Mouse (Mus musculus): Measurements from ENCODE around the gene Car5a. TPM values are rescaled to one million over a fixed set of nuclear protein-coding genes. Genes with fewer than 3 reads are reported as not detected.

The Car5a gene
- polyA plus RNA-seq, 1 experiment from 2014 or later = 0.30 TPM

- Histone ChIP-seq H3K36me3 (peaks cover 41% of the 10 kb centered on the region), H3K27ac (replicated peaks) (no peak overlapping the region), H3K4me3 (peak overlapping the region; percentile 98), H3K4me1 (peaks cover 47% of the 10 kb centered on the region), H3K9me3 (replicated peaks) (no peaks in the 10 kb centered on the region), H3K27me3 (ENCODE audit: low read depth, poor library complexity, severe bottlenecking) (no peaks in the 10 kb centered on the region)
- DNase-seq (ENCODE audit: low spot score) = no peak
Measured at GRCm38 (mm10) chr8:121952122-121952521, 7.4 kb upstream of the Car5a start.

GRCm38 (mm10) chr8:121951656-121952009, 6.9 kb upstream of the Car5a start:
- Histone ChIP-seq H3K4me1 (peaks cover 52% of the 10 kb centered on the region), H3K9me3 (replicated peaks) (no peaks in the 10 kb centered on the region), H3K27ac (replicated peaks) (peak overlapping the region; percentile 97), H3K27me3 (ENCODE audit: low read depth, poor library complexity, severe bottlenecking) (0 out of 2 replicates have a peak, but pooled peaks cover 4% of the 10 kb centered on the region), H3K4me3 (peak overlapping the region; percentile 98), H3K36me3 (peaks cover 41% of the 10 kb centered on the region)
- WGBS = 41% methylated on average over 7 of the region's 7 CpGs
- DNase-seq (ENCODE audit: low spot score) = no peak

DNA sequence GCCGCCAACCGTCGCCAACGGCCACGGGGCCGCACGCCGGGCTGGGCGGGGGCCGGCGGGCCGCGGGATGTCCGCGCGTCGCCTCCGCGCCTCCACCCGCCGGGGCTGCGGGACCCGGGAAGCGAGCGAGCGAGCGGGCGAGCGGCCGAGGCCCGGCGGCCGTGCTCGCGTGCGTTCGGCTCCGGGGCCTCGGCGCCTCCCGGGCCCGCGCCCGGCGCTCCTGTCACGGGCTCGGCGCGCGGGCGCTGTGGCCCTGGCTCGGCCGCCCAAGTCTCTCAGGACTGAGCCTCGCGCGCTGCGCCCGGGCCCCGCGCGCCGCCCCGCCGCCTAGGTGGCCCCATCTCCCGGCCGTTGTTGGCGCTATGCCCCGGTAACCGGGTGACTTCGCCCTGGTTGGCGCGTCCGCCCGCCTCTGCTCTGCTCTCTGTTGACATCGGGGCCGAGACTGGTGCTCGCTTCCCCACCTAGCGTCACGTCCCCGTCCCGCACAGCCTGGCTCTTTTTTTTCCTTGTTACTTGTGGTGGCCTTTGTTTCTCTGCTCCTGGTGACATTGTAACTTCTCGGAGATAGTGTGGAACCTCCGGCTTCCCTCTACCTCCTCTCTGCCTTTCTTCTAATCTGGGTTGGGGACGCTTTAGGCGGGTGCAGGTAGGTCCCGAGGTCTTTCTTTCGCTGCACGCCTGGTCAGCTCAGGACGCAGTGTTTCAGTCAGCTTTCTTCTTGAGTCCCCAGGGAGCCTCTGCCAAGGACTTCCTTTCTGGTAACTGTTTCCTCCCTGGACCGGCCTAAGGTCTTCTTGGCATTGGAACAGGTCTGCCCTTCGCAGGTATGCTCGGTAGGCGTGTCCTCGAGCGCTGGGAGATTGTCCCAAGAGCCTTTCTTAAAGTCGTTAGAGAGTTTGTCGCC, 6.3 kb upstream of the Car5a start:
- Histone ChIP-seq H3K4me3 (peak overlapping the region; percentile 98), H3K36me3 (peaks cover 35% of the 10 kb centered on the region), H3K9me3 (replicated peaks) (no peaks in the 10 kb centered on the region), H3K27me3 (ENCODE audit: low read depth, poor library complexity, severe bottlenecking) (0 out of 2 replicates have a peak, but pooled peaks cover 5% of the 10 kb centered on the region), H3K4me1 (peaks cover 54% of the 10 kb centered on the region), H3K27ac (replicated peaks) (peak overlapping the region; percentile 97)
- WGBS = 1% methylated on average over 97 of the region's 97 CpGs
- DNase-seq (ENCODE audit: low spot score) = peak; percentile 61

DNA sequence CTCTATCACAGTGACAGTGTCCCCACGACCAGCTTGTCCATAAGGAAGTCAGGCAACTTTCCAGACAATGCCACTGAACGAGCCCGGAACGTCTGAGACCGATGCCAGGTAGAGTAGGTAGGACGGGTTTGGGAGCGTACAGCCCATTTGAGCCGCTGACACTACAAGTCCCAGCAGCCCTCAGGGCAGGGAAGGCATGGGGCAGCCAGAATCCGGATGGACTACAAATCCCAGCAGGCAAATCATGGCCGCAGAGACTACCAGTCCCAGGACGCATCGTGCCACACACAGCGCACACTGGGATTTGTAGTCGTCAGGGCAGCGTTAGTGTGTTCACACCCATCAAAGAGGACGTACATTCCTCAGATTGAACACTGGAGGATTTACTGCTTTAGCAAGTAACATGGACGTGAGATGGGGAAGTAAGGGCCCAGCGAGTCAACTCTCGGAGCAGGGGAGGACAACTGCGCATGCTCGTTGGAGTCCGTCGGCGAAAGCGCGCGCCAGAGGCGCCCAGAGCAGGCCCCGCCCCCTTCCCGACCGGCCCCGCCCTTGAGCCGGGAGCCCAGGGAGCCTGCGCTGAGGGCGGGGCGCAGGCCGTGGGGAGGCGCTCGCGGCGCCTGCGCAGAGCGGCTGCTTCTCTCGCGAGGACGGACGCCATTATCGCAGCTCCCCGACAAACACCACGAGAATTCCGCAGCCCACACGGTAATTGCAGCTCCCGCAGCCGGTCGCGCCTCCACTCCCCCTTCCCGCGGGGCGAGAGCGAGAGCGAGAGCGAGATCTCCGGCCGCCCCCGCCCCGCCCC, 5.4 kb upstream of the Car5a start:
- peak overlapping the region; percentile 98 for H3K4me3 ChIP-seq
- no peaks in the 10 kb centered on the region for H3K9me3 ChIP-seq (replicated peaks)
- H3K36me3 ChIP-seq = peaks cover 26% of the 10 kb centered on the region
- H3K4me1 ChIP-seq = peaks cover 54% of the 10 kb centered on the region
- H3K27me3 ChIP-seq (ENCODE audit: low read depth, poor library complexity, severe bottlenecking) = 0 out of 2 replicates have a peak, but pooled peaks cover 5% of the 10 kb centered on the region
- DNase-seq (ENCODE audit: low spot score) = peak; percentile 97
- under 1% methylated on average over 66 of the region's 66 CpGs for WGBS
- H3K27ac ChIP-seq (replicated peaks) = peak overlapping the region; percentile 97

DNA sequence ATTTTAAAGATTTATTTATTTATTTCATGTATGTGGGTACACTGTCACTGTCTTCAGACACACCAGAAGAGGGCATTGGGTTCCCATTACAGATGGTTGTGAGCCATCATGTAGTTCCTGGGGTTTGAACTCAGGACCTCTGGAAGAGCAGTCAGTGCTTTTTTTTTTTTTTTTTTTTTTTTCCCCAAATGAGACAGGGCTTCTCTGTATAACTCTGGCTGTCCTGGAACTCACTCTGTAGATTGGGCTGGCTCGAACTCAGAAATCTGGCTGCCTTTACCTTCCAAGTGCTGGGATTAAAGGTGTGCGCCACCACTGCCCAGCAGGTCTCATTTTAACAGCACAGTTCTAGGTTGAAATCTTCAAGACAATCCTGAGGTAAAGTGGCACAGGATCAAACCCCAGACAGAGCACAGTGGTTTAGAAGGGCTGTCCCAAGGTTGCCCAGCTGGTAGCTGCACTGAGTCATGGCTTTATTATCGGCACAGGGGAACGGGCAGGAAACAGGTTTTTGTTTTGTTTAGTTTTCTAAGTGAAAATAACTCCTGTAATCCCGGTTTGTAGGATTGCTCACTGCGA, 4.6 kb upstream of the Car5a start, which contains the start of gene Banp:
Gene Banp (plus strand): TSS at position 529 of the 579 bp plus-strand sequence.
- H3K4me3 ChIP-seq = peak within 1 kb of the TSS; percentile 98
- H3K9me3 ChIP-seq (replicated peaks) = no peaks in the 10 kb centered on the region
- H3K4me1 ChIP-seq = peaks cover 51% of the 10 kb centered on the region
- peaks cover 18% of the 10 kb centered on the region for H3K36me3 ChIP-seq
- H3K27ac ChIP-seq (replicated peaks) = peak within 1 kb of the TSS; percentile 97
- 0 out of 2 replicates have a peak, but pooled peaks cover 5% of the 10 kb centered on the region for H3K27me3 ChIP-seq (ENCODE audit: low read depth, poor library complexity, severe bottlenecking)
- no peak for DNase-seq (ENCODE audit: low spot score)
- WGBS = 66% methylated on average over 6 of the region's 6 CpGs

DNA sequence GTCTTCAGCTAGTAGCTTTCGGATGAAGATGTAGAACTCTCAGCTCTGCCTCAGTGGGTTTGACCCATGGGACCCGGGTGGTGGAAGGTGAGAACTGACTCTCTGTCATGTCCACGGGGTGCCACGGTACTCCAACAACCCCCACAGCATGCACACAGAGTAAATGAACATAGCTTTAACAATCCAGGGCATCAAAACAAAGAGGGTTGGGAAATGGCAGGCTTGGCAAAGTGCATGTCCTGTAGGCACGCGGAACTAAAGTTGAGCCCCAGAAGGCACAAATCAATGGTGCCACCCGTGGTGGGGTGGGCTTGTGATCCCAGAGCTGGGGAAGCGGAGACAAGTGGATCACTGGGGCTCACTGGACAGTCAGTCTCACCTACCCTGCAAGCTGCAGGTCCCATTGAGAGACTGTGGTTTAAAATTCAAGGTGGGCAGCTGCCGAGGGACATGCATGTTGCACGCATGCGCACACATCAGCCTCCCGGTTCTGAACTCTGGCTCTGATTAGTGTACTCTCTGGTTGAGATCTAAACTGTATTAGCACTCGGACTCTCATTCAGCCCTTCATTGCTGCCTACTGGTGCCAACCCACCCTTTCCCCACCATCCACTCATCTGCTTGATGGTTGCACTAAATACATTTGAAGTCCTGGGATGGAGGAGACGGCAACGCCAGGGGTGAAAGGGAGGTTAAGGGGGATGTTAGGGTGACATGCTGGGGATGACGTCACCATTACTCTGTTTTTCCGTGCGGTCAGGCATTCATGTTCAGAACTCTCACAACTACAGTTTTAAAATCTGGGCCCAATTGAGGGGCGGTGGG, 3.8 kb upstream of the Car5a start:
- no peak for DNase-seq (ENCODE audit: low spot score)
- peak overlapping the region; percentile 51 for H3K4me3 ChIP-seq
- 58% methylated on average over 19 of the region's 19 CpGs for WGBS

GRCm38 (mm10) chr8:121947753-121948141, 3.0 kb upstream of the Car5a start:
- H3K27ac ChIP-seq (replicated peaks) = peak overlapping the region; percentile 90
- H3K4me3 ChIP-seq = peak overlapping the region; percentile 51
- DNase-seq (ENCODE audit: low spot score) = peak; percentile 93
- 0% methylated on average over 18 of the region's 18 CpGs for WGBS
- H3K4me1 ChIP-seq = peaks cover 49% of the 10 kb centered on the region
- H3K9me3 ChIP-seq (replicated peaks) = no peaks in the 10 kb centered on the region
- peaks cover 2% of the 10 kb centered on the region; the same call in 1 of the 2 replicates for H3K36me3 ChIP-seq
- 0 out of 2 replicates have a peak, but pooled peaks cover 5% of the 10 kb centered on the region for H3K27me3 ChIP-seq (ENCODE audit: low read depth, poor library complexity, severe bottlenecking)

More for the DNA sequence above, 3.8 kb upstream of the Car5a start:
- peak overlapping the region; percentile 90 for H3K27ac ChIP-seq (replicated peaks)
- peaks cover 10% of the 10 kb centered on the region for H3K36me3 ChIP-seq
- H3K4me1 ChIP-seq = peaks cover 51% of the 10 kb centered on the region
- 0 out of 2 replicates have a peak, but pooled peaks cover 5% of the 10 kb centered on the region for H3K27me3 ChIP-seq (ENCODE audit: low read depth, poor library complexity, severe bottlenecking)
- H3K9me3 ChIP-seq (replicated peaks) = no peaks in the 10 kb centered on the region

DNA sequence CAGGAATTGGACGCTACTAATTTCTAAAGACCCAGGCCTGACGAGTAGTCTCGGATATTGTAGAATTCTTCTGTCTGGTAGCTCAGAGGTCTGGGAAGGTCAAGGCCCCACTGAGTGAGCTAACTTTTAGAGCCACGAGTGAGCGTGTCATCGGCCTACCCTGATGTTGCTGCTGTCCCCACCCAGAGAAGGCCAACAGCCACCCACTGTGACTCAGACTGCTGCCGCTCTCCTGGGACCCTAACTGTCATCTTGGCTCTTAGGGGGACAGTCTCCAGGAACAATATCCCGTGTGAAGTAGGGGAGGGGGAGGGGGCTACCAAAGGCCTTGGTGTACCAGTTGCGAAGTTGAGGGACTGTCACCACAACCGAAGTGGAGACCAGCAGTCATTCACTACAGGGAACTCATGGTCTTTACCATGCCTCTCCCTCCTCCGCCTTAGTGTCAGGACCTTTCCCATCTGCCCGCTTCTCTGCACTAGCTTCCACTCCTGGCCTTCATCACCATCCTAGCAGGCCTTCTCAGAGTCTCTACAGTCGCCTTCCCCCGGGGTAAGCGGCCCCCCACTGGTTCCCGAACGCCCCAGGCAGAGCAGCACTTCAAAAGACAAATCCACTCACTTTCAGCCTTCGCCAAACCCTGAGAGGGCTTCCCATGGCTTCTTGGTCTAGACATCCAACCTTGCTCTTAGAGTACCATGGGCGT, 2.5 kb upstream of the Car5a start:
- 30% methylated on average over 19 of the region's 19 CpGs for WGBS

GRCm38 (mm10) chr8:121946351-121946750, 1.6 kb upstream of the Car5a start:
- H3K27ac ChIP-seq (replicated peaks) = no peak overlapping the region
- 0 out of 2 replicates have a peak, but pooled peaks cover 5% of the 10 kb centered on the region for H3K27me3 ChIP-seq (ENCODE audit: low read depth, poor library complexity, severe bottlenecking)
- no peaks in the 10 kb centered on the region for H3K9me3 ChIP-seq (replicated peaks)
- no peaks in the 10 kb centered on the region for H3K36me3 ChIP-seq
- DNase-seq (ENCODE audit: low spot score) = no peak
- 81% methylated on average over 7 of the region's 7 CpGs for WGBS
- H3K4me1 ChIP-seq = peaks cover 35% of the 10 kb centered on the region
- peak overlapping the region; percentile 51; the same call in 1 of the 2 replicates for H3K4me3 ChIP-seq

More for the DNA sequence above, 2.5 kb upstream of the Car5a start:
- H3K9me3 ChIP-seq (replicated peaks) = no peaks in the 10 kb centered on the region
- peaks cover 43% of the 10 kb centered on the region for H3K4me1 ChIP-seq
- DNase-seq (ENCODE audit: low spot score) = no peak
- 0 out of 2 replicates have a peak, but pooled peaks cover 5% of the 10 kb centered on the region for H3K27me3 ChIP-seq (ENCODE audit: low read depth, poor library complexity, severe bottlenecking)
- H3K4me3 ChIP-seq = peak overlapping the region; percentile 51
- no peaks in the 10 kb centered on the region for H3K36me3 ChIP-seq
- peak overlapping the region; percentile 90 for H3K27ac ChIP-seq (replicated peaks)

- no peak for DNase-seq (ENCODE audit: low spot score)
- WGBS = 84% methylated on average over 8 of the region's 8 CpGs
- Histone ChIP-seq H3K4me1 (peaks cover 22% of the 10 kb centered on the region), H3K27ac (replicated peaks) (no peak overlapping the region), H3K4me3 (no peak overlapping the region), H3K36me3 (no peaks in the 10 kb centered on the region), H3K27me3 (ENCODE audit: low read depth, poor library complexity, severe bottlenecking) (0 out of 2 replicates have a peak, but pooled peaks cover 5% of the 10 kb centered on the region), H3K9me3 (replicated peaks) (no peaks in the 10 kb centered on the region)
Measured at GRCm38 (mm10) chr8:121943716-121944115, 988 bp downstream of the Car5a start.

- 66% methylated on average over 2 of the region's 2 CpGs for WGBS
- no peak overlapping the region for H3K4me3 ChIP-seq
- H3K36me3 ChIP-seq = no peaks in the 10 kb centered on the region
- peaks cover 16% of the 10 kb centered on the region for H3K4me1 ChIP-seq
- no peak overlapping the region for H3K27ac ChIP-seq (replicated peaks)
- no peaks in the 10 kb centered on the region for H3K9me3 ChIP-seq (replicated peaks)
- no peak for DNase-seq (ENCODE audit: low spot score)
- H3K27me3 ChIP-seq (ENCODE audit: low read depth, poor library complexity, severe bottlenecking) = 0 out of 2 replicates have a peak, but pooled peaks cover 5% of the 10 kb centered on the region
Measured at GRCm38 (mm10) chr8:121943057-121943540, 1.6 kb downstream of the Car5a start.
